Mouse (Mus musculus): ENCODE measurements around the gene 4921507P07Rik. TPM values are rescaled to one million over a fixed set of nuclear protein-coding genes. Genes with fewer than 3 reads are reported as not detected.
A peak's percentile ranks its signal among the peaks of the same experiment; 100 is the strongest.
"Not testable (repeated sequence)": the region's sequence is repeated elsewhere in the genome, so short reads cannot be mapped to it uniquely, and the experiment has no call there.

4921507P07Rik gene
- polyA plus RNA-seq (2012; rRNA removed): 3.6 and 4.4 TPM in 2 replicates

DNA sequence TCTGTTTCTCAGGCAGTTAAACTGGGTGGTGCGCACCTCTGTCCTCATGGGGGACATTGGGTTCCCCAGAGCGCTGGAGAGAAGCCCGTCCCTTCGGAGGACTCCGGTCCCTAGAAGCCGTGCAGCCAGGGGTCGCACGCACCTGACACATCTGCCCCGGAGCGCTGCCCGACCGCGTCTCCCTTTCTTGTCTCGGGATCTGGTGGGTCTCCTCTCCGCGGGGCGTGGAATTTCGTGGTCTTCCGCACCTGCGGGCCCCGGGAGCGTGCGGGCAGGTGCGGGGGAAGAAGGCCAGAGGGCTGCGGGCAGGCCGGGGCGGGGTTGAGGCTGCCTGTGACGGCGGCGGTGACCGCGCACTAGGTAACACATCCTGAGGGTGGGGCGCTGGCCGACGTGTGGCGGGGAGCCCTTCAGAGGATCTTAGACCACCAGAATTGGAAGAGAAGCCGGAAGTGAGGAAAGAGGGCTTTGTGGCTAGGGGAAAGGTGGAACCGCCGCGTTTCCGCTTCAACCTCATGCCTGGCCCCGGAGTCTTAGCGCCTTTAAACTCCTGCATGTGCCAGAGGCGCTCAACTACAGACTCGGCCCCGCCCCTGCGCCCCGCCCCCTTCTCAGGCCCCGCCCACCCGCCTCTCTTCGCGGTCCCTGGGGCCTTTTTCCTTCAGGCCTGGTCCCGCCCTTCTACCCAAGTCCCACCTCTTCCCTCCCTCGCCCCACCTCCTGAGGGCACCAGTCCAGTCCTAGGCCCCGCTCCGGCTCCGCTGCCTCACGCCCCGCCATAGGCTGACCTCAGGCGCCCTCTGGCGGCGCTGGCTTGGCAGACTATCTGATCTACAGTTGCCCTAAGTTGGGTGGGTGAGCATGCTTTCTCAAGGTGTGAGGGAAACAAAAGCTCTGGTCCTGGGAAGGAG lies at the start of gene 4921507P07Rik:
4921507P07Rik (minus strand) TSS at position 332 of the 911 bp plus-strand sequence.
- DNase-seq (ENCODE audit: low spot score): peak; percentile 83

- no peak for DNase-seq (ENCODE audit: low spot score)
Measured at GRCm38 (mm10) chr6:50644701-50645100, 48.3 kb upstream of the 4921507P07Rik start.

- no peak for DNase-seq (ENCODE audit: low spot score)
Measured at GRCm38 (mm10) chr6:50641898-50642297, 45.5 kb upstream of the 4921507P07Rik start.

GRCm38 (mm10) chr6:50640377-50640776 lies 43.9 kb upstream of the 4921507P07Rik start:
- no peak for DNase-seq (ENCODE audit: low spot score)

GRCm38 (mm10) chr6:50639656-50640055 lies 43.2 kb upstream of the 4921507P07Rik start:
- no peak for DNase-seq (ENCODE audit: low spot score)

- DNase-seq (ENCODE audit: low spot score): not testable (repeated sequence)
Measured at GRCm38 (mm10) chr6:50626170-50626569, 29.7 kb upstream of the 4921507P07Rik start.

GRCm38 (mm10) chr6:50618273-50618672 lies 21.8 kb upstream of the 4921507P07Rik start:
- DNase-seq (ENCODE audit: low spot score): not testable (repeated sequence)

DNA sequence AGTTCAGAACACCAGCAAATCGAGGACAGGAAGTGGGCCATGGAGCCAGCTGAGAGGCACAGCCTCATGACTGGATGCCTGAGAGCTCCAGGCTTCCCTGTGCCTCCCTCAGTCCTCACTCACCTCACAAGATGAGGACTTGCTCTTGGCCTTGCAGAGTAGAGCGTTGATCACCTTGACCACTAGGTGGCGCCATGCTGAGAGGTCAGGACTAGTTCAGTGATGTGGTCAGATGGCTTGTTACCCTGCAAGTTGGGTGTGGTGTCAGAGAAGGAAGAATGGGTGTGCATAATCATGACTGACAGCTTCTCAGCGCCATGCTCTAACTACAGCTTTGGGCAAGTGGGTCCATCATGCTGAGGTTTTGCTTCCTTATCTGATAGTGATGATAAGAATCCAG lies 5.2 kb upstream of the 4921507P07Rik start:
- DNase-seq (ENCODE audit: low spot score): no peak

GRCm38 (mm10) chr6:50598560-50598959 lies 2.1 kb upstream of the 4921507P07Rik start:
- DNase-seq (ENCODE audit: low spot score): no peak

DNA sequence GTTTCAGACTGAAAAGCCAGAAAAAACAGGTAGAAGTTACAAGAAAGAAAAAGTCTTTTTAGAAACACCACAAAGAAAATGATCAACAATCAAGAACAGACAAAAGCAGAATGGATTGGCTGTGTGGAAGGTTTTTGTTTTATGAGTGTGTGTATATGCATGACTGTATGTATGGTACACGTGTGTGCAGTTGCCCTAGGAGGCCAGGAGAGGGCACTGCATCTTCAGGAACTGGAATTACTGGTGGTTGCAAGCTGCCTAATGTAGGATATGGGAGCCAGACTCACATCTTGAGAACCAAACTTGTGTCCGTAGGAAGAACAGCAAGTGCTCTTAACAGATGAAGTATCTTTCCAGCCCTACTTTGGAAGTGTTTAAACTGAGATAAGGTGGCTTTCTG lies 2.1 kb downstream of the 4921507P07Rik start:
- no peak for DNase-seq (ENCODE audit: low spot score)

- no peak for DNase-seq (ENCODE audit: low spot score)
Measured at GRCm38 (mm10) chr6:50593334-50593845, 3.0 kb downstream of the 4921507P07Rik start.

GRCm38 (mm10) chr6:50590234-50590633 lies 6.2 kb downstream of the 4921507P07Rik start:
- no peak for DNase-seq (ENCODE audit: low spot score)

- no peak for DNase-seq (ENCODE audit: low spot score)
Measured at GRCm38 (mm10) chr6:50588251-50588650, 8.2 kb downstream of the 4921507P07Rik start.

- DNase-seq (ENCODE audit: low spot score): no peak
Measured at GRCm38 (mm10) chr6:50587412-50587811, 9.0 kb downstream of the 4921507P07Rik start.

- DNase-seq (ENCODE audit: low spot score): no peak
Measured at GRCm38 (mm10) chr6:50586316-50586715, 10.1 kb downstream of the 4921507P07Rik start.

DNA sequence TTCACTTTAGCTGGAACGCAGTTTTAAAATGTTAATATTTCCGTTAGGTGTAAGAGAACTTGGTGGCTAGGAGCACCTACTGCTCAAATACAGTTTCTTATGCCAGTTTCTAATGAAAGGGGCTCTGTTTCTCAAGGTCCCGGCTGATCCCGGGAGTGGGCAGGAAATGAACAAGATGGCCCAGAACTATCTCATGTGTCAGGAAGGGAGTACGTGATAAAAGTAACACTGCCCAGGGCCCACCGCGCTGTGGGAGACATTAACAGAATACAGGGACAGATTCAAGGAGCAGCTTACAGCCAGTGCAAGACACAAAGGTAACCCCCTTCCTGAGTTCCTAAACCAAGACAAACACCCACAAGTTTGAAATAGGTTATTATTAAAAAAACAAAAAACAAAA lies 10.7 kb downstream of the 4921507P07Rik start:
- no peak for DNase-seq (ENCODE audit: low spot score)

DNA sequence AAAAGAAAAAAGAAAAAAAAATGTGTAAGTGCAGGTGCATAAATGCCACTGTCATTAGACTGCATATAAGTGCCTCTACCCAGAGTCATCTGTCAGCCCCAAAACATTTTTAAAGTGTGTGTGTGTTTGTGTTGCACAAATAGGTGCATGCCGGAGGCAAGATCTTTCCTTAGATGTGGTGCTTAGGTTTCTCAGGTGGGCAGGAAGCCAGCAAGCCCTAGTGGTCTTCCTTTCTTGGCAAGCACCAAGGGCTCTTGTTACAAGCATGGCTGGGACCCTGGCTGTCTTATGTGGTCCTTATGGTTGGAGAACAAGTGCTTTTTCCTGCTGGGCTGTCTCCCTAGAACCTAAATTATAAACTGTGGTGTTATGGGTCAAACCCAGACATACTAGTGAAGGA lies 24.8 kb downstream of the 4921507P07Rik start:
- no peak for DNase-seq (ENCODE audit: low spot score)

DNA sequence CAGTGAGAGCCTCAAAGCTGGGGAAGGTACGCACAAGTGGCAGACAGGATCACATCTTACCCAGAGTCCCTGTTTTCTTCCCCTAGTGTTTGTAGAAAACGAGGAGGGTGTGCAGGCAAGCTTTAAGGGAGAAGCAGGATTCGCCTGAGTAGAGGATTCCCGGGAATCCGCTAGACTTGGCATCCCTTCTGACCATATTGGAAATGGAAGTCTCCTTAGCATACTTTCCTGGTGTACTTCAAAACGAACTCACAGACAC lies 29.5 kb downstream of the 4921507P07Rik start:
- DNase-seq (ENCODE audit: low spot score): no peak

- DNase-seq (ENCODE audit: low spot score): peak; percentile 97
Measured at GRCm38 (mm10) chr6:50566141-50566996, 30.1 kb downstream of the 4921507P07Rik start, which contains the start of gene Cycs. Cycs (minus strand) TSS chr6:50566538.

DNA sequence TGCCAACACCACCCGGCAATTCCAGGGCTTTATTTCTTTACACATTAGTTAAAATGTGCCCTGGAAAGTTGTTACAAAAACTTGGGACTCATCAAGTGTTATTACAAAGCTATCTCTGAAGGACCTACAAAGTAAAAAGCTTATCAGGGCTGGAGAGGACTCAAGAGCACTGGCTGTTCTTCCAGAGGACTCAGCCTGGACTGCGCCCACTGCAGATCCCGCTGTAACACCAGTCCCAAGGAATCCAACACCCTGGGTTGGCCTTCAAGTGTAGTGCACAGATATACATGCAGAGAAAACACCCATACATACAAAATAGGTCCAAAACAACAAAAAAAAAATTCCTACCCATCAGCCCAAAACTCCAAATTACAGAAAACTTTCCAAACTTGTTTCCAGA lies 32.8 kb downstream of the 4921507P07Rik start:
- DNase-seq (ENCODE audit: low spot score): no peak

GRCm38 (mm10) chr6:50562421-50562820 lies 34.0 kb downstream of the 4921507P07Rik start:
- no peak for DNase-seq (ENCODE audit: low spot score)

DNA sequence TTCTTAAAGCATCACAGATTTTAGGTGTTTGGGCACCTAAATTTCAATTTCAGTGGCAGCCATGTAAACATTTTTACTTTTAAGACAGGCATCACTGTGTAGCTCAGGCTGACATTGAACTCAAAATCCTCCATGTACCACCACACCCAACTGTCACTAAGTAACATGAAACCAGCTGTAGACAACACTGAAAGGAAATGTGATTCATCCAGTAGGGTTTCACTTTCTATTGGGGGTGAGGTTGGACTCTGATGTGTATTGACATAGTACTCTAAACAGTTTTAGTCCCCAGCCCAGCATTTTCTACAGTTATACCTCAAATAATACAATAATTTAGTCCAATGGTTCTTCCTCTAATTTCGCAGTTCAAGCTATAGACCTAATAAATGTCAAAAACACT lies 35.7 kb downstream of the 4921507P07Rik start:
- no peak for DNase-seq (ENCODE audit: low spot score)
